In the genomic region with DNA sequence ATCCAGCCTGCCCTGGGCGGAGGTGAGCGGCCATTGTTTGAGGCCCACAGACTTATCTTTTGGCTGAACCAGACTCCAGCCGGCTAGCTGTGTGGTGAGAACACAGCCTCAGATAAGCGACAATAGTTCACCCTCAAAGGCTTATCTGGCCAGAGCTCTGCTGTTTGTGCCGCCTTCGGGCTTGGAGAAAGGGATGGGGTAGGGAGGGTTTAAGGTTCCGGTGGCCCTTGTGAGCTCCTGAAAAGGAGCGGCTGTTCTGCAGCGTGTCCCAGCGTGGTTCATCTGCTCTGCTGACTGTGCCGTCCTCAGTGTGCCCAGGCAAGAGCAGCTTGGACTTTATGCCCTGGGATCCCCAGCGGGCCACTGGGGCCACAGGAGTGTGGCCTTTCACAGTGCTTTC, we compare ENCODE assay signal across 10 mouse cellular contexts. TPM values are rescaled to one million over a fixed set of nuclear protein-coding genes. Genes with fewer than 3 reads are reported as not detected.
DNase-seq lines count a peak whose midpoint lies in the region; ATAC-seq and TF ChIP-seq lines count a peak whose summit lies in the region.
"Had no signal": no experiment of that assay in that cellular context is flagged by ENCODE, and none has a peak within 500 bp of the region (broad histone marks: within the 10 kb centered on the region; RNA-seq: fewer than 3 reads in every experiment).

No protein-coding gene starts in this region.

- H3K9me3 ChIP-seq in ES-E14 (ENCODE audit: control insufficient read depth, insufficient read depth, low read depth, low read length), result no peaks in the 10 kb centered on the region
- H3K9me3 ChIP-seq in heart, embryonic 11.5 days (replicated peaks; ENCODE audit: control insufficient read depth, low read length), result no peaks in the 10 kb centered on the region
- no peaks in the 10 kb centered on the region for H3K9me3 ChIP-seq in liver, embryonic 11.5 days (ENCODE audit: control insufficient read depth, low read length)

- no peaks in the 10 kb centered on the region for H3K27me3 ChIP-seq in heart, embryonic 11.5 days (ENCODE audit: control insufficient read depth, insufficient read depth, low read length)
- H3K27me3 ChIP-seq in liver, embryonic 11.5 days (replicated peaks; ENCODE audit: control insufficient read depth, insufficient read depth, low read length), result no peaks in the 10 kb centered on the region

- peak; percentile 58 to 79 for DNase-seq in heart, adult 18-20 months
- no peak for DNase-seq in heart, postnatal 36 days
- DNase-seq in ES-E14 (ENCODE audit: low read depth, low spot score), result no peak
- peak; percentile 69 for DNase-seq in liver, embryonic 11.5 days (ENCODE audit: low spot score)
- no peak for DNase-seq in thymus, postnatal 14 days
- DNase-seq in cerebellum, adult 9-10 months, result no peak
- no peak for DNase-seq in lung, postnatal 14 days
- DNase-seq: thymus, adult 2 months had no signal

- peak overlapping the region; percentile 49 for H3K4me2 ChIP-seq in heart, embryonic 11.5 days
- peak overlapping the region; percentile 69 for H3K4me2 ChIP-seq in liver, embryonic 11.5 days

- H3K4me3 ChIP-seq in ES-E14 (ENCODE audit: insufficient read depth in 1 of 2, low read depth in 1 of 2, low read length in 2 of 2, poor library complexity in 1 of 2, severe bottlenecking in 1 of 2), result no peak overlapping the region
- H3K4me3 ChIP-seq in heart, embryonic 11.5 days (ENCODE audit: low read depth, low read length), result peak overlapping the region; percentile 11; the same call in 1 of the 2 replicates
- H3K4me3 ChIP-seq in liver, embryonic 11.5 days (ENCODE audit: low read depth, low read length), result peak overlapping the region; percentile 11

- peaks cover 44% of the 10 kb centered on the region for H3K36me3 ChIP-seq in ES-E14 (ENCODE audit: control insufficient read depth, insufficient read depth, low read length, poor library complexity, severe bottlenecking)
- H3K36me3 ChIP-seq in heart, embryonic 11.5 days (ENCODE audit: control insufficient read depth, insufficient read depth, low read length), result peaks cover 16% of the 10 kb centered on the region
- H3K36me3 ChIP-seq in liver, embryonic 11.5 days (ENCODE audit: control insufficient read depth, insufficient read depth, low read length), result peaks cover 28% of the 10 kb centered on the region

- H3K27ac ChIP-seq in ES-E14 (ENCODE audit: insufficient read depth, low read depth, low read length, poor library complexity, severe bottlenecking), result no peak overlapping the region
- peak overlapping the region; percentile 92 for H3K27ac ChIP-seq in heart, embryonic 11.5 days (ENCODE audit: low read depth, low read length)
- peak overlapping the region; percentile 100 for H3K27ac ChIP-seq in liver, embryonic 11.5 days (ENCODE audit: low read depth, low read length)
- H3K27ac ChIP-seq: kidney, postnatal 0 days had no signal

- H3K9ac ChIP-seq in ES-E14 (ENCODE audit: insufficient read depth, low read depth, low read length, poor library complexity, severe bottlenecking), result peak overlapping the region; percentile 14; the same call in 1 of the 2 replicates
- peak overlapping the region; percentile 17; the same call in 1 of the 2 replicates for H3K9ac ChIP-seq in heart, embryonic 11.5 days (ENCODE audit: low read depth, low read length)
- H3K9ac ChIP-seq in liver, embryonic 11.5 days (ENCODE audit: low read depth, low read length), result peak overlapping the region; percentile 66

- WGBS in heart, embryonic 11.5 days (ENCODE audit: insufficient replicate concordance), result 20% methylated on average over 12 of the region's 12 CpGs
- 25% methylated on average over 12 of the region's 12 CpGs for WGBS in liver, embryonic 11.5 days

- in situ Hi-C loops in ES-E14 (cut with MboI; ENCODE audit: low sequenced_read_pairs in 2 of 2, unreplicated experiment in 2 of 2), result no loop called here

- ATAC-seq in heart, embryonic 11.5 days (replicated peaks; ENCODE audit: insufficient number of reproducible peaks, low FRiP score, low TSS enrichment), result peak; percentile 81
- peak; percentile 85 for ATAC-seq in liver, embryonic 11.5 days (replicated peaks; ENCODE audit: low FRiP score)

- peaks cover 0 to 7% of the 10 kb centered on the region in 2 experiments; a peak in 2 of 4 replicates for H3K4me1 ChIP-seq in ES-E14 (ENCODE audit: control insufficient read depth in 2 of 2, insufficient read depth in 2 of 2, low read length in 2 of 2, poor library complexity in 1 of 2)
- H3K4me1 ChIP-seq in heart, embryonic 11.5 days (ENCODE audit: control insufficient read depth, insufficient read depth, low read length), result peaks cover 81% of the 10 kb centered on the region
- peaks cover 95% of the 10 kb centered on the region for H3K4me1 ChIP-seq in liver, embryonic 11.5 days (replicated peaks; ENCODE audit: control insufficient read depth, insufficient read depth, low read length)

- intact Hi-C loops in heart, postnatal 36 days (cut with DNase I), result no loop called here

TF ChIP-seq in ES-E14, 5 proteins besides CTCF, POLR2A, EP300 and RAD21:
- TF ChIP-seq HCFC1 (IDR thresholded peaks at IDR 0.05; ENCODE audit: borderline replicate concordance, insufficient read depth, low read length) (no peak), ZC3H11A (IDR thresholded peaks at IDR 0.05; ENCODE audit: borderline replicate concordance, low read depth, low read length) (no peak)

RNA-seq across cellular contexts. Expression of a gene that starts 8.0 kb away (rescaled TPM):
- total RNA-seq in heart, adult 18-20 months (2021), result 100 to 1,000 TPM; 101 to 107 TPM
- 100 to 1,000 TPM; 105 to 151 TPM for total RNA-seq in heart, postnatal 36 days (2021)
- 133 and 162 TPM in 2 replicates for total RNA-seq in ES-E14 (2012; rRNA removed)
- polyA plus RNA-seq in heart, embryonic 11.5 days (2014; fragmentation: Nextera tagmentation; extraction: Ambion mirVana), result 70.0 and 82.8 TPM in 2 replicates
- 96.5 and 105 TPM in 2 replicates for polyA plus RNA-seq in liver, embryonic 11.5 days (2014; fragmentation: Nextera tagmentation; extraction: Ambion mirVana)

RNA-seq across cellular contexts. Expression of a gene that starts 21.8 kb away (rescaled TPM):
- total RNA-seq in heart, adult 18-20 months (2021), result 10 to 100 TPM; 13.8 TPM
- 10 to 100 TPM; 10.9 to 11.9 TPM for total RNA-seq in heart, postnatal 36 days (2021)
- total RNA-seq in ES-E14 (2012; rRNA removed), result 35.5 and 48.4 TPM in 2 replicates
- 0.44 and 0.74 TPM in 2 replicates for polyA plus RNA-seq in heart, embryonic 11.5 days (2014; fragmentation: Nextera tagmentation; extraction: Ambion mirVana)
- 0.26 and 1.2 TPM in 2 replicates for polyA plus RNA-seq in liver, embryonic 11.5 days (2014; fragmentation: Nextera tagmentation; extraction: Ambion mirVana)

RNA-seq across cellular contexts. Expression of a gene that starts 43.0 kb away (rescaled TPM):
- total RNA-seq in heart, adult 18-20 months (2021), result 10 to 100 TPM; 21.5 to 22.1 TPM
- total RNA-seq in heart, postnatal 36 days (2021), result 10 to 100 TPM; 24.5 to 25.9 TPM
- 31.8 and 45.0 TPM in 2 replicates for total RNA-seq in ES-E14 (2012; rRNA removed)
- 6.1 and 8.4 TPM in 2 replicates for polyA plus RNA-seq in heart, embryonic 11.5 days (2014; fragmentation: Nextera tagmentation; extraction: Ambion mirVana)
- polyA plus RNA-seq in liver, embryonic 11.5 days (2014; fragmentation: Nextera tagmentation; extraction: Ambion mirVana), result 10.4 and 13.5 TPM in 2 replicates

RNA-seq across cellular contexts. Expression of a gene that starts 48.8 kb away (rescaled TPM):
- total RNA-seq in heart, adult 18-20 months (2021), result 10 to 100 TPM; 32.2 to 32.5 TPM
- total RNA-seq in heart, postnatal 36 days (2021), result 10 to 100 TPM; 34.5 to 35.3 TPM
- 22.8 and 24.8 TPM in 2 replicates for total RNA-seq in ES-E14 (2012; rRNA removed)
- polyA plus RNA-seq in heart, embryonic 11.5 days (2014; fragmentation: Nextera tagmentation; extraction: Ambion mirVana), result 22.2 and 27.7 TPM in 2 replicates
- polyA plus RNA-seq in liver, embryonic 11.5 days (2014; fragmentation: Nextera tagmentation; extraction: Ambion mirVana), result 10.5 and 12.0 TPM in 2 replicates

RNA-seq across cellular contexts. Expression of a gene that starts 50.3 kb away (rescaled TPM):
- 10 to 100 TPM; 13.3 to 14.0 TPM for total RNA-seq in heart, adult 18-20 months (2021)
- total RNA-seq in heart, postnatal 36 days (2021), result 10 to 100 TPM; 12.1 to 14.2 TPM
- 60.4 and 65.6 TPM in 2 replicates for total RNA-seq in ES-E14 (2012; rRNA removed)
- polyA plus RNA-seq in heart, embryonic 11.5 days (2014; fragmentation: Nextera tagmentation; extraction: Ambion mirVana), result 31.8 and 35.1 TPM in 2 replicates
- polyA plus RNA-seq in liver, embryonic 11.5 days (2014; fragmentation: Nextera tagmentation; extraction: Ambion mirVana), result 53.8 and 59.7 TPM in 2 replicates

Comparison
In these comparisons a context has a peak if more than half of its experiments do, and no peak if none do; other contexts are left out.
1. DNase-seq: peak in heart, adult 18-20 months (2 of 2) and liver, embryonic 11.5 days (single experiment); none in heart, postnatal 36 days (0 of 2), ES-E14 (single experiment), thymus, postnatal 14 days (single experiment), cerebellum, adult 9-10 months (single experiment) and lung, postnatal 14 days (single experiment).
2. H3K4me3 ChIP-seq: peak in heart, embryonic 11.5 days (single experiment) and liver, embryonic 11.5 days (single experiment); none in ES-E14 (0 of 2).
3. H3K9ac ChIP-seq: peak in every context shown above with its lines; median percentile 66 in liver, embryonic 11.5 days; 17 in heart, embryonic 11.5 days; 14 in ES-E14.